Mouse (Mus musculus) kidney, adult 8-10 months (tissue): ENCODE measurements around the gene Arrdc3.
"Not testable (repeated sequence)": the region's sequence is repeated elsewhere in the genome, so short reads cannot be mapped to it uniquely, and the experiment has no call there.

Experiments
- DNase-seq, 2 experiments: peaks; one replicate each; pipeline ENCODE4 v3.0.0; 2022

Arrdc3 gene

DNA sequence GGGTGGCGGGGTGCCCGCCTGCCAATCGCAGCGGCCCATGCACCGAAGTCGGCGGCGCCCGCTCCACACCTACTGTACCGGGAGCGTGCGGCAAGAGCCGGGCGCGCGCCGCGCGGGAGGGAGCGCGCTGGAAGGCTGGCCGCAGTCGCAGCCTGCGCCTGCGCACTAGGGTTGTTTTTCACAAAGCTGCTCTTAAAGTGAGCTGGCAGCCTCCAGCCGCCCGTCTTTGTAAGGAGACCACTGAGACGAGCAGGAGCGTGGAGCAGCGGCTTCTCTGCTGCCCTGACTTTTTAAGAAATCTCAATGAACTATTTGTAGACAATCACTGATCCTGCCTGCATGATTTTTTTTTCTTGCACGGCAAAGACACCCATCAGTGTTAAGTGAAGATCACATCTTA is at the start of gene Arrdc3:
Arrdc3 (plus strand) TSS at position 195 of the 400 bp plus-strand sequence.
- DNase-seq, result peak; percentile 96

DNA sequence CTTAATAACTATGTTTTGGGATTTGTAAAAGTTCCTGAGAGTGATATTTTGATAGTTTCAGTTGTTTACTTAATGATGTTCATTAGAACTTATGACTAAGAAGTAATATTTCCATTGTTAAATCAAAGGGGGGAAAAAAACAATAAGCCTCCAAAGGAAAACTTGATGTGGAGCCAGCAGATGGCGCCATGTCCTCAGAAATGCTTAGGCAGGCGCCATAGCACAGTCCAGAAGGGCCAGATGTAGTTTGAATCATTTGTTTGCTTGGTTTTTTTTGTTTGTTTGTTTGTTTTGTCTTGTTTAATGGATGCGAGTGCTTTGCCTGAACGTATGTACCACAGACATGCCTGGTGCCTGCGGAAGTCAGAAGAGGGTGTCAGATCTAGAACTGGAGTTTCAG is 21.0 kb upstream of the Arrdc3 start:
- peak; percentile 24 to 75 for DNase-seq

DNA sequence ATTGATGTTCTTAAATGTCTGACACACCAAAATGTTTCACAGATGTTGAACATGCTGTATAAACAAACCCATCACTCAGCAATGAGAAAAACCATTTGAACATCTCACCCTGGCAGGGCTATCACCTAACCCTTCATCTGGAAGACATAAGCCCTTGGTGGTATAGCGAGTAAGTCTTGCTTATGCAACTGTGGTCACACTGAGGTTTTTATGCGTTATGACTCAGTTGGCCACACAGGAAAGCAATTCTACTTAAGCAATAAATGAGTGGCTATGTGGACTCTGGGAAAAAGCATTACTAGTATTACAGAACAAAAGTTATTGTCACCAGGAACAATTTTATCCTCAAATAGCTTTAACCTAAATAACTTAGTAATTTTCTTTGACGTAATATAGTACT is 19.0 kb upstream of the Arrdc3 start:
- no peak for DNase-seq

DNA sequence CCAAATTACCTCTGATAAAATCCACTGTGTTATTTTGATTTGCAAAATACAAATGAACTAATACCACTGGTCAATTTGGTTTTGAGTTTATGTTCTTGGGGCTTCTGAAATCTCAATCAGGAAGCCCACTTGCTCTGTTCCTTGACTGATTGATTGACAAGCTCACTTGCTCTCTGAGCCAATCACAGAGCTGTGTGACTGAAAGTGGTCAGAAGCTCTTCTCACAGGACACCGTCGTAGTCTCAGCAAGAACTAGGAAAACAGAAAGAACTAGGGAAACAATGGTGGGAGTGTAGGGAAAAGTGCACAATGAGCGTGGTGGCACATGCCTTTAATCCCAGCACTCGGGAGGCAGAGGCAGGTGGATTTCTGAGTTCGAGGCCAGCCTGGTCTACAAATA is 8.1 kb upstream of the Arrdc3 start:
- DNase-seq, result no peak

DNA sequence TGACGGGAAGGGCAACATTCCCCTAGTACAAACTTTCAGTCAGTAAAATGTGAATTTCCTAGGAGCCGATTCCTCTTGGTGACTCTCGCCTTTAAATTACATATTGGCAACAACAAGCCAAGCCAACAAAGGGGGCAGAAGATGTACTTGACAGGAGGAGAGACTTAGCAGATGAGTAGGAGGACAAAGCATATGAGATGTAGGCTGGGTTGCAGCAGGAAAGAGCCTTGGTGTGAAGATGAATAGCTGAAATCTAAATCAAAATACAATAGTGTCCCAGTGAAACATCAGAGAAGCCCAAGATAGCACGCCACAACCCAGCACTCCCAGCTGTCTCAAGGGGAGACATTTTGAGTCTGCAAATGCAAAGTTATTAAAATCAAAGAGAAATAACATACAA is 2.4 kb upstream of the Arrdc3 start:
- no peak for DNase-seq

DNA sequence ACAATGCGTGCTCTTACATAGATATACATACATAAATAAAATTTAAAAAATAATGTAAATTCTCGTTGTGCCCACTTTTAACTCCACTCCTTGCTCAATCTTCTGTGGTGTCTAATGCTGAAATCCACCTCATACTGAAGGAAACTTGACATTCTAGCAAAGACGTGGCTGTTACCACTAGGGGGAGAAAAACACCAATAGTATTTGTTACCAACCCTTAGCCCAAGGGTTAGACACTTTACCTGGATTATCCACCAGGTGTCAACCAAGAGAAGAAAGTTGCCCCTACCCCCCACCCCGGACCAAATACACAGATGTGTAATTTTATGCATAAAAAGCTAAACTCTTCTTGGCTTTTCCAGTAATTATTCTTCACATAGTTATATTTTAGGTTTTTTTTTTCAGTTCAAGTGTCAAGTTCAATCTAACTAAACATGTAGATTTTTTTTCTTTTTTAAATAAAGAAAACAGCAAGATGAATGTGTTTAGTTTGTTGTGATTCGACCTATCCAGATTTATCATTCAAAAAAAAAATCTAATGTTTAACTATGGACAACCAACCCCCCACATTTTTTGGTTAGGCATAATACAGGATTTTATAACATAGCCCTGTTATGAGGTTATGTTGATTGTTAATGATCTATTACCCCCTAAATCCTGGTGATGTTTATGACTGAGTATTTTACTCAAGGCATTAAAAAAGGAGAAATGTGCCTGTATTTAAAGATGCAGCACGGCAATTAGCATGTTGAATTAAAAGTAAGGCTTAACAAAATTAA is 1.3 kb upstream of the Arrdc3 start:
- peak; percentile 58 to 78 for DNase-seq

DNA sequence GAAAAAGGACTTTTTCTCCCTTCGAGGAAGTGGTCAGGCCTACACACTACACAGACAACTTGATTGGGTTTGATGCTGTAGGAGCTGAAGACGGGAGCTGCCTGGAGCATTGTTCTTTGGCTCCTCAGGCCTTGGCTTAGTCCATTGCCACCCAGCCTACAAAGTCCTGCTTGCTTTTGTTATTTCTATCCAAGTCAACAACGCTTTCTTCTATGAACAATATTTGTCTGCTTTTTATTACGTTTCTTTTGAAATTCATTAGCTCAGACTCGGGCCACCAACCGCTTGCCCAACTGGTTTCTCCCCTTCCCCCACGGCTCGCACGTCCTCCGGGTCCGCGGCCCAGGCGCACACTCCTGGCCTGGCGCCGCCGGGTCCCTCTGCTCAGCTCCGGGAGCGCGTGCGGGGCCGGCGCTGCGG is 458 bp upstream of the Arrdc3 start:
- no peak for DNase-seq

DNA sequence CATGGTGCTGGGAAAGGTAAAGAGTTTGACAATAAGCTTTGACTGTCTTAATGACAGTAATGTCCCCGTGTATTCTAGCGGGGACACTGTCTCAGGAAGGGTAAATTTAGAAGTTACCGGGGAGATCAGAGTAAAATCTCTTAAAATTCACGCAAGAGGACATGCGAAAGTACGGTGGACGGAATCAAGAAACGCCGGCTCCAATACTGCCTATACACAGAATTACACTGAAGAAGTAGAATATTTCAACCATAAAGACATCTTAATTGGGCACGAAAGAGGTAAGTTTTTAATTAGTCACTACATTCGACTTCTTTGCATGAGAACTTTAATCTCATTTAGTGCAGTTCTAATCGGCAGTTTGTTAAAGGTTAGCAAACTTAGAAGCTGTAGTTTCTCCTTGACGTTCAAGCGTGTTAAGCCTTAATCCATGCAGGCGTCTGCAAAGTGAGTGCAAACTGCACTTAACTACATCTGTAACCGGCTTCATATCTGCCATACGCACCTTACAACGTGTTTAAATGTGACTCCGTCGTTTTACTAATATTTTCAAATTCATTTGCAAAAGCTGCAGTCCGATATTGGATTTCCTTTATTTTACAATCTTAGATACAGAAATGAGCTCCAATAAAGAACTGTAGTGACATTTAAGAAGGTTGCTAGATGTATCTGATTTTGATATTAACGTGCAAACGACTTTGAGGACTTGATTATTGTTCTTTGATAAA is 629 bp downstream of the Arrdc3 start:
- DNase-seq, result peak; percentile 25 to 61

DNA sequence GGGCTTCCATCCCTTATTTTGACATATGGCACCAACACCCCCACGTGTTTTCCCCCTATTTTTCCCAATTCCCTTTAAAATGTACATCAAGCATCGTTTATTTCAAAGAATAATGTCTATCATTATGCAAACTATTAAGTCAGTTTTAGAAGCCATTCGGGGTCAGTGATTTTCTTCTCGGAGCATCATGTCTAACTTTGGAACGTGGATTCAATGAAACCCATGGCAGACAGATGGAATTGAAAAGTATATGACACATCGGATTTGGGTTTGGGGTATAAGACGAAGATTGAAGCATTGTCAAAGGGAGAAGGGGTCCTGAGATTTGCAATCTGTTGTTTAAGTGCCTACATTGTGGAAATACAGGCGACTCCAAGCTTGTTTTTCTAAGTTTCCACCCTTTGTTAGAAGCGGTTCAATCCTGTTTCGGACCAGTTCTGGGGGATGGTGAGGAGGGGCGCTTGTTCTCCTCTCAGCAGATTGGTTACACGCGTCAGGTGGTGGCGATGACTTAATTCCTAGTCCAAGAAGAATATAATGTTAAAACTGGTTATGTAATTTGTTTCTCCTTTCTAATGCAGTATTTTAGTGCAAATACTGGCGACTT is 1.3 kb downstream of the Arrdc3 start:
- DNase-seq, result peak; percentile 64 to 84

DNA sequence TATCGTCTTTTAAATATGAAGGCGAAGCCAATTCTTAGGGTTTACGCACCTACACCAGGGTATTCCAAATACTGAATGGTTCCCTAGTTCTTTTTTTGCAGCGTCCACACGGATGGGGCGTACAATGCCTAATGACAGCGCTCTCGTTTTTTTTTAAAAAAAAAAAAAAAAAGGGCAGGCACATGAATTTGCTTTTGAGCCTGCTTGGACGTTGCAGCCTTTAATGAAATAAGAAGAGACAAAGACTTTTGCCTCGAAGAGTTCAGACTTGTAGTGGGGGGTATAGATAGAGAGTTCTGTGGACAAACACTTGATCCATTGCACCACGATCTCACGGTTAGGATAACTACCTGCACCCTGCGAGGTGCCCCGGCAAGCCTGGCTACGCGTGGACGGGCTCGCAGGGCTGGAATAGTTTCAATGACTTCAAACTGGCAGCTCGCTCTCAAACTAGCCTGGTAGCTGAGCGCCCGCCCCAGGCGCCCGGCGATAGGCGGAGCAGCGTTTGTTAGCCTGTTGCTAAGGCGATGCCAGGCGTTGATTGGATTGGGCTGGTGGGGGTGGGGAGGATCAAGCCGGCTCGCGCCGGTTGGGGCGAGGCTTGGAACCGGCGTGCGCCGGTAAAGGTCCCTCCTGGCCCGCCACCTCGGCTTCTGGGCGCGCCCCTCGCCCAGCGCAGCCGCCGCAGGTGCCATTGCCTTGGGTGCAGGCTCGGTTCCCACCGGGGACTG is 2.1 kb downstream of the Arrdc3 start:
- DNase-seq, result peak; percentile 95 to 97

DNA sequence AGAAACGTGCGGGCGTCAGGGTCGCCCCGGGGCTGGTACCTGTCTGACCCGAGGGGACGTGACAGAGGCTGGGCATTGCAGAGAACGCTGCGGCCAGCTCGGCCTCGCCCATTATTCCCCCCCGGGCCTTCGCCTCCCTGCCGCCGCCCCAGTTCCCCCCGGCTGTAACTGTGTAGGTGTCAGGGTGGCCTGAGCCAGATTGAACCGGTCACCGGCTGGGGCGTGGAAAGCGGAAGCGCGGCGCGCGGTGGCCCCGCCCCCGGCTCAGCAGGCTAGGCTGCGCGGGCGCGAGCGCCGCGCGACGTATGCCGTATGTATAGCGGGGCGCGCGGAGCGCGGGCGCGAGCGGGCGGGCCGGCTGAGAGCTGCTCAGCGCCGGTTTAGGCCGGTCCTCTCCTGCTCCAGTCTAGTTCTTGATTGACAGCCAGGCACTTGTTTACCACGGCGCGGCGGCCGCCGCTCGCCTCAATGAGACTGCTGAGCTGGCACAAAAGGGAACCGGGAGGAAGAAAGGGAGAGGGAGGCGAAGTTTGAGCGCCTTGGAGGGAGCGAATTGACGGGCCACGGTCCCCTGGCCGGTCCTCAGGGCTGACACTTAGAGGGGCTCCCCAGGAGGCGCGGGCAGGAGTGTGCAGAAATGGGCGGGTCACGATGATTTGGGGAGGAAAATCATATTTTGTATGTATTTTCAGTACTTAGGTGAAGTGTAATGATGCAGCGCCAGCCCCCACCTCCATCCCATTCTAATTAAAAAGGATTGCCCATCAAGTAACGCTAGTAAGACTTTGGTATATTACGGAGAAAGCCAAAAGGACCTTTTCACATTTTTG is 2.9 kb downstream of the Arrdc3 start:
- DNase-seq, result peak; percentile 94 to 95

DNA sequence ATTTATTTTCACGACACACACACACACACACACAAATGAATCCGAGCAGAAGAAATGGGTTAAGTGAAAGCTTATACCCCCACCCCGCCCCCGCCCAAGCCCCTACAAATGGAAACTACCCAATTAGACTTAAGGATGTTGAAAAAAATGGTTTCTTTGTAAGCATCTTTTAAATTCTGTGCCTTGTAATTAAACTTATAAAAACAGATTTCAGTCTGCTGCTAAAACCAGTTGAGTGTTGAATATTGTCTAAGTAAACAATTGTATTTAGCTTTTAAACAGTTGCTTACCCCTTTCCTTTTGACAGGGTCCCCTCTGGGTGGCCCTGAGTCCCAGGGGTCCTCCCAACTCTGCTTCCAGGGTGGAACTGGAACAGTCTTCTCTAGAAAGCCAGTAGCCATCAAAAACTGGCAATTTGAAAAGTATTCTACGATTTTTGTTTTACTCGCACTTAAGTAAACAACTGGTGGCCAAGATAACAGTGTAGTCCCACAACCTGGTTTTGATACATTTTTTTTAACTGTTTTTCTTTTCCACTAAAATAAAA is 3.6 kb downstream of the Arrdc3 start:
- DNase-seq, result no peak

DNA sequence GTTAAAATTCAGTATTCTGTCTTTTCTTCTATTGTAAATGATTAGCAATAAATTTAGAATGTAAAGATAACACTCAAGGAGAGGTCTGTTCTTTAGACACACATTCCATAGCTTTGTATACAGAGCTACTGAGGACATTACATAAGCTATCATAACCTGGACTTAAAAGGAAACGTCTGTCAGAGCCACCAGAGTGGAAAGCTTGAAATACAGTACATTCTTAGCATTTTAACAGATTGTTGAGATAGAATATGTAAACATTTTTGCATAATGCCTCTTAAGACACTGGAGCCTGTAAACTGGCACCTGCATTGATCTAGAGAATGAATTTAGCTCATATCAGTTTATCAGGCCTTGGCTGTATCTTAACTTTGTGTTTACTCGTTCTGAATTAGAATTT is 4.7 kb downstream of the Arrdc3 start:
- DNase-seq, result no peak

DNA sequence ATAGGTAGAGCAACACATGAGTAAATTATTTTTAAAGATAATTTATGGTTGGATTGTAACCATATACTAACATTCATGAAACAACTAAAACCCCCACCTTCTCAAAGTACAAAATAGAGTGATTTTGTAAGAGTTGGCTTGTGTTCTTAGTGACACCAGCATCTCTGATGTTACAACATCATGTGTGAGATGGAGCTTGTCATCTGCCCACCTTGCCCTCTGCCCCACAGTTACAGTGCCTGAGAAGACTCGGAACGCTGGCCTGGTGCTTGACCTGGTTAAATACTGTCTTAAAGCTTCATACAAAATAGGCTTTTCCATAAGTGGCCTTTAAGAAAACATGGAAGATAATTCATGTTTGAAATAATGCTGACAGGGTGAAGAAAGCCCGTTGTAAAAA is 11.7 kb downstream of the Arrdc3 start:
- not testable (repeated sequence) for DNase-seq

DNA sequence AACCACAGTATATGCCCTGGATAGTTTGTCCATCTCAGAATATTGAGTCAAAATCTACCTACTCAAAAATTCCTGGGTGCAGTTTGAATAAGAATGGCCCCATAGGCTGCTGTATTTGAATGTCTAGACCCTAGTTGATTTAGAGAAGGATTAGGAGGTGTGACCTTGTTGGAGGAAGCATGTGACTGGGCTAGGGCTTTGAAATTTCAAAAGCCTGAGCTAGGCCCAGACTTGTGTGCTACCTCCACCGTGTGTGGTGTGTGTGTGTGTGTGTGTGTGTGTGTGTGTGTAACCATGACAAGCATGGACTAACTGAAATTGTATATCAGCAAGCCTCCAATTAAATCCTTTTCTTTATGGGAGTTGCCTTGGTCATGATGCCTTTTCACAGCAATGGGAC is 14.2 kb downstream of the Arrdc3 start:
- no peak for DNase-seq

DNA sequence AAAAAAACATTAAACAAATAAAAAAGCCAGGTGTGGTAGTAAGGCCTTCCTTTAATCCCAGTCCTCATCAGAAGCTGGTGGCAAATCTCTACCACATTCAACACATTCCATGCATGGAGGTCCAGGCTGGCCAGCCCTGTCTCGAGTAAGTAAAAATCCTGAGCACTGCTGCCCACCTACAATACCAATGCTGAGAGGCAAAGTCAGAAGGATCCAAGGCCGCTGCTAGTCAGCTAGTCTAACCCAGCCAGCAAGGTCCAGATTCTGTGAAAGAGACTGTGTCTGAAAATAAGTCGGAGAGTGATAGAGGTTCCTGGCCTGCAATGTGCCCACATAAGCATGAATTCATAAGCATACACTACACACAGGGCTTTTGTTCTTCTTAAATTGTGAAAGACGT is 14.9 kb downstream of the Arrdc3 start:
- no peak for DNase-seq

DNA sequence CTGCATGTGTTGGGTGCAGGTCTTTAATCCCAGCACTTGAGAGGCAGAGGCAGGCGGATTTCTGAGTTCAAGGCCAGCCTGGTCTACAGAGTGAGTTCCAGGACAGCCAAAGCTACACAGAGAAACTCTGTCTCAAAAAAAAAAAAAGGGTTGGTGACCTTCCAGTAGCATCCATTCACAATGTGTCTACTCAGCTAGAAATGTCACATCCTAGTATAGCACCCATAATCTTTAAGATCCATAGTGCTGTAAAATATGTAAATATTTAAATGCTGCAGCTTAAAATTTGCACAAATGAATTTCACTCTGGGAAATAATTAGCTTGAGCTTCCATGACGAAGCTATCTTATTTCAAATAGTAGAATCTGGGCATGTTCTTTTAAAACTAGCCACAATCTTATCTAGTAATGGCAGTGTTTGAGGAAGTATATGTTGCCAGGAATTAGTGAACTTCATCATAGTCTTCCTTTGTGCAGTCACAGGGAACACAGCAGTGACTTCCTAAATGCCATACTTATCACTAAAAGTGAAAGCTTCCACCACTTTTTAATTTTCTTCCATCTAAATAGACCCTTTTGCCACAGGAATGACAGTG is 16.3 kb downstream of the Arrdc3 start:
- no peak for DNase-seq

DNA sequence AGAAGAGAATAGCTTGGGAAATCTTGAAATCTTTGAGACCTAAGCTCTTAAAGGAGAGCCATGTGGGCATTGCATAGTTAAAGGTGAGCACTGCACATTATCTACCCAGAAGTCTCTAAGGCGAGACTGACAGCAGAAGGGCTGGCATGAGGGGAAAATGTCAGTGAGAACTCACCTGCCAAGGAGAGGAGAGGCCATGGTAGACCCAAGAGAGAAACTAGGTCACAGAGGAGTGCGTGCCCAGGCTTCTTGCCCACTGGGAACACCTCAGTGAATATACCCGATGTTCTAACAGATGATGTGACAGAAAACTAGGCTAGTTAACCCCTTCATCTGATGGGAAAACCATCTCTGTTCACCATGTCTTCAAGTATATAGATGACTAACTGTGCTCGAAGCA is 18.2 kb downstream of the Arrdc3 start:
- DNase-seq, result no peak

DNA sequence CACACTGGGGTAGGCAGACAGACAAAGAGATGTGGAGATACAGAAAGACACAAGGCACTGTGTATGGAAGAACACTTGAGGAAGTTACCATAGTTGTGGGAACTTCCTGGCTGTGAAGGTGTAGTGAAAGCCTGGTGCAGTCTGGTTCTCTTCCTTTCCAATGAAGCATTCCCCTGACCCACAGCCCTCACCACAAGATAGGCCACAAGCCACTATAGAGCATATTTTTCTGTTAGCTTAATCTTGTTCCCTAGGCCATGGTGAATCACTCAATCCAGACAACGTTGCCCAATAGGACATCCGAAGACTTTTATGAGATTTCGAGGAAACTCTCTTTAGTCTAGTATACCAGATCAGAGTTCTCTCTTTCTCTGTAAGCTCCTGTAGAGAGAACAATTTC is 19.6 kb downstream of the Arrdc3 start:
- no peak for DNase-seq

DNA sequence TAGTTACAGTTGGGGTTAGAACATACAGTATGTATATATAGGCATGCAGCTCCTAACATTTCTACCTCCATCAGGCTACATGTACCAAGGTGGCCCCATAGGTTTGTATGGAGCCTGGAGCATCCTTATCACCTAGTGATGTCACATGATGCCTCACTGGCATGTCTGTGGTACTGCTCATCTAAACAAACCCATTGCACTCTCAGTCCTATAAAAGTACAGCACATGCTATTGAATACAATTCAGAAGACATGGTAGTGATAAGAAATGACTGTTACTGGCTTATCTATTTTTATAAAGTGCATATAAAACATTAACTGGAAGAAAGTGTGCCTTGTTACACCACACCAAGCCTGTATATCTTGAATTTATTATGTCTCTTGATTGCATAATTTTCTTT is 30.2 kb downstream of the Arrdc3 start:
- no peak for DNase-seq

DNA sequence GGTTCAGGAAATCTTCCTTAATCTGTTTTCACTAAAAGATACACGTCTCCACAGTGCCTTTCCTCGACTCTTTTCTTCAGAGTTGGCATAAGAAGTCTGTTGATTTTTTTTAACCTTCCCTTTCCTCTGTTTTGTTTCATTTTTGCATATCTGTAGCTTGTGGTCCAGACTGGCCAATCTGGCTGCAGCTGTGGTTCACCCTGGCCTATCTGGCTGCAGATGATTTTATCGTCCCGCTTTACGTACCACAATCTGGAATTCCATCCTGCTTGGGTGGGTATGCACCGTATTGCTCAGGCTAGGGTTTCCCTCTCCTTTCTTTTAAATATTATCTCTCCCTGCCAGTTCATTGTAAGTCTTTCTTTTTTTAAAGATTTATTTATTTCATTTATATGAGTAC is 37.8 kb downstream of the Arrdc3 start:
- no peak for DNase-seq
